Mouse (Mus musculus): ENCODE results near the gene Vmn2r12. TPM values are rescaled to one million over a fixed set of nuclear protein-coding genes. Genes with fewer than 3 reads are reported as not detected.
"Not testable (repeated sequence)": the region's sequence is repeated elsewhere in the genome, so short reads cannot be mapped to it uniquely, and the experiment has no call there.

Gene Vmn2r12
- not detected for total RNA-seq (2021)
- long read RNA-seq, experiment 1 = 0 reads
- long read RNA-seq, experiment 2 = 0 reads

GRCm38 (mm10) chr5:109097850-109098249 lies at the start of gene Vmn2r12:
TSS of gene Vmn2r12 (minus strand) at chr5:109097950.
- not testable (repeated sequence) for DNase-seq

- no peak for DNase-seq
Observed at GRCm38 (mm10) chr5:109139546-109139945, 41.8 kb upstream of the Vmn2r12 start.

DNA sequence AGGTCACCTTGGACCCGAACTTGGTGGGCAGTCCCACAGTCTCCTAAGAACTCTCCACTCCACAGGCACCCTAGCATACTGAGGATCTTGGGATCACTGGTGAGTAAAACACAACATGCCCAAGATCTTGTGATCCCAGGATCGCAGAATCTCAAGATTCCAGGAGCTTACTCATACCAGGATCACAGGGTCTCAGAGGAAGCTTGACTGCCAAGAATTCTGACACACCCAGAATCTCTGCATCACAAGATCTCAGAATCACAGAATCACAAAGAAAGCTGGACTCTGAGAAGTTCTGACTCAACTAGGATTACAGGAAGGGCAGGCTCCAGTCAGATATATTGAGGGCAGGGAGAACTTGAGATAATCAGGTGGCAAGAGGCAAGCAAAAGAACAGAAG lies 39.0 kb upstream of the Vmn2r12 start:
- no peak for DNase-seq

- not testable (repeated sequence) for DNase-seq
Observed at GRCm38 (mm10) chr5:109096482-109096881, 1.3 kb downstream of the Vmn2r12 start.

DNA sequence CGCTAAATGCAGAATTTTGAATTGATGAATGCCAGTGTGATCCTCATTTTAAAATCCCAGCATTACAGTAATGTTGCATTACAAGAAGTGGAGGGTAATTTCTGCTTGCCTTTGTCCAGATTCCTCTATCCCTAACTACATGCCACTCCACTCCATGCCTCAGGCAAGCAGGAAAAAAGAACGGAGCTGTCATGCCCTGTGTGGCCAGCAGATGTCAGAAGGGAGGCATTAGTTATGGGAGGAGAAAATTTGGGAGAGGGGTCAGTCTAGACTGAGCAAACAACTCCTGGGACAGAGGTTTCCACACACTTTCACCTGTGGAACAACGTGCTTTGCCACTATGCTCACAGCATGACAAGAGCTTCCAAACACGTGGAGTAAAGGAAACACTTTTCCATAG lies 25.7 kb downstream of the Vmn2r12 start:
- DNase-seq = not testable (repeated sequence)

- not testable (repeated sequence) for DNase-seq
Observed at GRCm38 (mm10) chr5:109059469-109059868, 38.3 kb downstream of the Vmn2r12 start, which contains the start of gene Vmn2r11. TSS of gene Vmn2r11 (minus strand) at chr5:109059569.

DNA sequence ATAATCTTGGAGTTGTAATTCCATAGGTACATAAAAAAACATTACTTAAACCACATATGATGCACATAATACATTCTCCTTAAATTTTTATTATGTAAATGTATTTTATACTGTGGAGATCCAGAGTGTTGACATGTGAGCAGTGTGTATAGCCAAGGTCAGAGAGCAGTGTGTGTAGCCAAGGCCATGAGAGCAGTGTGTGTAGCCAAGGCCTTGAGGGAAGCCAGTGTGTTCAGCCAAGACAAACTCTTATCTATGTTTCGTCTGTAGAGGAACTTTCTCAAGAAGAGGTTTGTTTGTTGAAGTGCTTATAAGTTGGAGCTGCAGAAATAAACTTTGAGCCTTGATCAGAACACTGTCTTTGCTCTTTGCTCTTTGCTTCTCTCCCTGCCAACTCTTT lies 42.5 kb downstream of the Vmn2r12 start:
- DNase-seq = no peak

Other genes with a start within 250 kb of the Vmn2r12 start
- gene Vmn2r9, start 245.3 kb downstream of the Vmn2r12 start, total RNA-seq (2021) = not detected
- gene Vmn2r10, start 91.4 kb downstream of the Vmn2r12 start, total RNA-seq (2021) = not detected
- not detected for gene Vmn2r11, start 38.4 kb downstream of the Vmn2r12 start, total RNA-seq (2021)
- not detected for gene Vmn2r13, start 94.2 kb upstream of the Vmn2r12 start, total RNA-seq (2021)
- gene Vmn2r14, start 126.8 kb upstream of the Vmn2r12 start, total RNA-seq (2021) = not detected
- not detected for gene Vmn2r15, start 199.7 kb upstream of the Vmn2r12 start, total RNA-seq (2021)
- gene Vmn2r16, start 232.2 kb upstream of the Vmn2r12 start, total RNA-seq (2021) = not detected